Mouse (Mus musculus): ENCODE results near the gene Nrp2.

GRCm38 (mm10) chr1:62738165-62738564 is 35.1 kb downstream of the Nrp2 start:
- TF ChIP-seq POLR2A (IDR thresholded peaks at IDR 0.05; ENCODE audit: extremely low read depth, insufficient read depth, low read length), result no peak
- TF ChIP-seq CTCF (IDR thresholded peaks at IDR 0.05; ENCODE audit: extremely low read depth, insufficient read depth, low read length), result no peak
